Mouse (Mus musculus) embryonic facial prominence, embryonic 11.5 days (tissue): ENCODE measurements around the gene Lix1l. TPM values are rescaled to one million over a fixed set of nuclear protein-coding genes. Genes with fewer than 3 reads are reported as not detected.
A peak's percentile ranks its signal among the peaks of the same experiment; 100 is the strongest.
"Not testable (repeated sequence)": the region's sequence is repeated elsewhere in the genome, so short reads cannot be mapped to it uniquely, and the experiment has no call there.

Source experiments
- ATAC-seq: fragments of 200-750 bp; cut with Nextera tagmentation; replicated peaks from 2 replicates; pipeline ENCODE4 v1.8.0; 2017; ENCODE audit warnings: low read depth; ENCODE audit not compliant: insufficient number of reproducible peaks, low FRiP score, low TSS enrichment
- DNase-seq: peaks from one replicate; pipeline ENCODE4 v3.0.0-alpha.2; 2015; ENCODE audit warnings: low spot score
- H3K27ac ChIP-seq: fragments of 300-500 bp; sonication (generic); replicated peaks from 2 replicates; pipeline ENCODE4 v1.5.1; 2014; ENCODE audit warnings: mild to moderate bottlenecking, low read depth, low read length, control low read depth
- H3K27me3 ChIP-seq: fragments of 300-500 bp; sonication (generic); 2 replicates; pipeline ENCODE4 v1.6.1; 2014; ENCODE audit warnings: mild to moderate bottlenecking, low read length, moderate library complexity, mixed read lengths; ENCODE audit not compliant: control insufficient read depth, insufficient read depth
- H3K36me3 ChIP-seq: fragments of 300-500 bp; sonication (generic); replicated peaks from 2 replicates; pipeline ENCODE4 v1.6.1; 2014; ENCODE audit warnings: low read depth, mild to moderate bottlenecking, low read length, moderate library complexity, mixed read lengths; ENCODE audit not compliant: control insufficient read depth, insufficient read depth
- H3K4me1 ChIP-seq: fragments of 300-500 bp; sonication (generic); 2 replicates; pipeline ENCODE4 v1.6.1; 2014; ENCODE audit warnings: low read length, mixed read lengths; ENCODE audit not compliant: control insufficient read depth, insufficient read depth
- H3K4me2 ChIP-seq: fragments of 300-500 bp; sonication (generic); 2 replicates; pipeline ENCODE4 v1.6.1; 2014; ENCODE audit warnings: low read depth, mild to moderate bottlenecking, control low read depth, low read length, moderate library complexity
- H3K4me3 ChIP-seq: fragments of 300-500 bp; sonication (generic); 2 replicates; pipeline ENCODE4 v1.5.1; 2014; ENCODE audit warnings: low read depth, low read length, control low read depth
- H3K9ac ChIP-seq: fragments of 300-500 bp; sonication (generic); replicated peaks from 2 replicates; pipeline ENCODE4 v1.6.1; 2014; ENCODE audit warnings: mild to moderate bottlenecking, control low read depth, low read length
- H3K9me3 ChIP-seq: fragments of 300-500 bp; sonication (generic); replicated peaks from 2 replicates; pipeline ENCODE4 v1.6.1; 2016; ENCODE audit warnings: mild to moderate bottlenecking, low read length, inconsistent platforms, mixed read lengths; ENCODE audit not compliant: control insufficient read depth
- WGBS: fragments of 180-500 bp; shearing (Covaris S2); extraction: QIAGEN DNeasy Blood & Tissue Kit; methylation state at CpG from one replicate; pipeline ENCODE4 v1.1.7; 2014; 5-methylcytosine and 5-hydroxymethylcytosine counted together
- polyA plus RNA-seq: library from polyadenylated mRNA; unstranded; fragments of >200 nt; fragmentation: Nextera tagmentation; extraction: Ambion mirVana; gene quantifications from 2 replicates; pipeline ENCODE4 v1.2.1, GENCODE M21; 2014

Lix1l gene
- polyA plus RNA-seq, 1 experiment from 2014 or later = 7.0 TPM

- Histone ChIP-seq H3K27me3 (no peaks in the 10 kb centered on the region), H3K9me3 (no peaks in the 10 kb centered on the region), H3K36me3 (no peaks in the 10 kb centered on the region), H3K4me1 (no peaks in the 10 kb centered on the region), H3K4me2 (peak overlapping the region; percentile 21), H3K27ac (peak overlapping the region; percentile 38), H3K9ac (no peak overlapping the region; the same call in 1 of the 2 replicates), H3K4me3 (no peak overlapping the region)
- 44% methylated on average over 8 of the region's 8 CpGs for WGBS
- ATAC-seq (no peak), DNase-seq (no peak)
Measured at GRCm38 (mm10) chr3:96662731-96663316, 61.9 kb downstream of the Lix1l start.

DNA sequence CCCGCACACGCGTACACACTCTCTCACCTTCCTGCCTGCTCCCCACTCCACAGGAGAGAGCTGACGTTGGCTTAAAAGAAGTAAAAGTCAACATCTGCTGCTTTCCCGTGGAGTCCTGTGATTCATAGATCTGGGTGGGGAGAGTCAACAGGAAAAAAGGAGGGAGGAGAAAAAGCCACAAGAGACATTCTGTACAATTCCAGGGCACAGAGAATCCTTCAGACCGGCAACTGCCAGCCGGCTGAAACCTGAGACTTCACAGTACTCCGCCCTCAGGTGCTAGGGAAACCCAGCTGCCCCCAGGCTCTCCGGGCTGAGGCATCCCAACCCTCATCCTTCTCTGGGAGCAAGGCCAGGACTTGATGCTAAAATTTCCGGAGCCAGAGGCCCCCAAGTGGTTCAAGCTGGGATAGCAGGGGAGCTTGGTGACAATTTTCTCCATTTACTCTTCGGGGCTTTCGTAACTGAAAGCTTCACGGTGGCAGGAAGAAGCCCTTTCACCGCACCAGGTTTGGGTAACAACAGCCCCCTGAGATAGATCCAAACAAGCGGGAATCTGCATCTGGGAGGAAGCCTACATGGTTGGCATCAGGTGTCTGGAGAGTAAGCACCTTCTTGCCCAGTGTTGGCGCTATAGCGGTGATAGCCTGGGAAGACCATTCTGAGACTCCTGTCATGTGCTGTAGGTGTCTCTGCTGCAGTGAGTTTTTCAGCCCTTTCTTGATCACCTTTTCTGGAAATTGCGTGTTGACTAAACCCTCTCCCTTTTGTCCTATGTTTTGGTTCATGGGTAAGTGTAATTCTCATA is 62.7 kb downstream of the Lix1l start:
- H3K9ac ChIP-seq = peak overlapping the region; percentile 3; the same call in 1 of the 2 replicates
- no peaks in the 10 kb centered on the region for H3K27me3 ChIP-seq
- WGBS = 5% methylated on average over 17 of the region's 18 CpGs
- DNase-seq (peak; percentile 92), ATAC-seq (peak; percentile 89)
- peak overlapping the region; percentile 21 for H3K4me2 ChIP-seq
- H3K27ac ChIP-seq = peak overlapping the region; percentile 38
- H3K4me3 ChIP-seq = no peak overlapping the region
- no peaks in the 10 kb centered on the region for H3K4me1 ChIP-seq
- no peaks in the 10 kb centered on the region for H3K9me3 ChIP-seq
- no peaks in the 10 kb centered on the region for H3K36me3 ChIP-seq

- not testable (repeated sequence) for H3K27me3 ChIP-seq, H3K9me3 ChIP-seq, H3K4me3 ChIP-seq, H3K27ac ChIP-seq, H3K9ac ChIP-seq, ATAC-seq, DNase-seq, H3K36me3 ChIP-seq, H3K4me2 ChIP-seq, H3K4me1 ChIP-seq
- WGBS = 83% methylated on average over 7 of the region's 7 CpGs
Measured at GRCm38 (mm10) chr3:96665732-96666363, 64.9 kb downstream of the Lix1l start.

GRCm38 (mm10) chr3:96666916-96667315 is 66.0 kb downstream of the Lix1l start:
- H3K4me2 ChIP-seq = no peak overlapping the region
- no peak overlapping the region for H3K9ac ChIP-seq
- H3K27ac ChIP-seq = no peak overlapping the region
- DNase-seq (no peak), ATAC-seq (no peak)
- H3K36me3 ChIP-seq = no peaks in the 10 kb centered on the region
- 90% methylated on average over 5 of the region's 5 CpGs for whole genome bisulfite sequencing
- no peaks in the 10 kb centered on the region for H3K4me1 ChIP-seq
- no peak overlapping the region for H3K4me3 ChIP-seq
- no peaks in the 10 kb centered on the region for H3K9me3 ChIP-seq
- no peaks in the 10 kb centered on the region for H3K27me3 ChIP-seq

DNA sequence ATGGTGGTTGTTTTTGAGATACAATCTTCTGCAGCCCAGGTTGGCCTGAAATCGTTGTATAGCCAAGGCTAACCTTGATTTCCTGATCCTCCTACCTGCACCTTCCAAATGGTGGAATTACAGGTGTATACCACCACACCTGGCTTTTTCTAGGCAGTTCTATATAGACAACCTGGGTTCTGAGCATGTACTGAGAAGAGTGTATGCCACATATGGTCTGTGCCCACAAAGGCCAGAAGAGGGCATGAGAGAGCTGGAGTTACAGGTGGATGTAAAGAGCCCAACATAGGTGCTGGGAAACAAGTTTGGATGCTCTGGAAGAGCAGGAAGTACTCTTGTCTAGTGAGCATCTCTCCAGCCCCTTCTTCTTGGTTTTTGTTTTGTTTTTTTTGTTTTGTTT is 66.4 kb downstream of the Lix1l start:
- Histone ChIP-seq H3K4me1 (no peaks in the 10 kb centered on the region), H3K4me2 (no peak overlapping the region), H3K27ac (no peak overlapping the region), H3K4me3 (no peak overlapping the region), H3K27me3 (no peaks in the 10 kb centered on the region), H3K36me3 (no peaks in the 10 kb centered on the region), H3K9ac (no peak overlapping the region), H3K9me3 (no peaks in the 10 kb centered on the region)
- ATAC-seq (no peak), DNase-seq (no peak)
- 52% methylated on average over 1 of the region's 1 CpGs for WGBS

DNA sequence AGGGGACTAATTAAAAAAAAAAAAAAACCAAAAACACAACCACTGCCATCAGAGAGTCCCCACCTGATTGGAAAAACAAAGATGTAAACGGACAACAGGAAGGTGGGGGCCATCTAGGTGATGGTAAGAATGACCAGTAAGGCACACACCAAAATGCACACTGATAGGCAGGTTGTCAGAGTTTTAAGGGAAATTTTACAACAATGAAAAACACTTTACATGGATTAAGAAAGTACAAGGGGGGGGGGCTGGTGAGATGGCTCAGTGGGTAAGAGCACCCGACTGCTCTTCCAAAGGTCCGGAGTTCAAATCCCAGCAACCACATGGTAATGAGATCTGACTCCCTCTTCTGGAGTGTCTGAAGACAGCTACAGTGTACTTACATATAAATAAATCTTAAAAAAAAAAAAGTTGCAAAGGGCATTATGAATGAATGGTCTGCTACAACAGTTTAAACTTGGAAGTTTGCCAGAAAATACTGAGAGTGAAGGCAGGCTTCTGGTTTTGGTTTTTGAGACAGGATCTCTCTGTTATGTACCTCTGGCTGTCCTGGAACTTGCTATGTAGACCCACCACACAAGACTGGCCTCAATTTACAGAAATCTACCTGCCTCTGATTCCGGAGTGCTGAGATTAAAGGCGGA is 67.6 kb downstream of the Lix1l start:
- WGBS = 90% methylated on average over 5 of the region's 5 CpGs
- H3K4me1 ChIP-seq = no peaks in the 10 kb centered on the region
- H3K27ac ChIP-seq = no peak overlapping the region
- H3K9me3 ChIP-seq = no peaks in the 10 kb centered on the region
- H3K36me3 ChIP-seq = no peaks in the 10 kb centered on the region
- ATAC-seq (no peak), DNase-seq (no peak)
- H3K9ac ChIP-seq = no peak overlapping the region
- no peak overlapping the region for H3K4me2 ChIP-seq
- no peaks in the 10 kb centered on the region for H3K27me3 ChIP-seq
- H3K4me3 ChIP-seq = no peak overlapping the region

- peak within 1 kb of the TSS; percentile 72 for H3K4me2 ChIP-seq
- H3K9ac ChIP-seq = peak within 1 kb of the TSS; percentile 30
- WGBS = 4% methylated on average over 35 of the region's 35 CpGs
Measured at GRCm38 (mm10) chr3:96669727-96670468, 68.9 kb downstream of the Lix1l start, which contains the start of gene Ankrd35. Gene Ankrd35 (plus strand): TSS chr3:96670131.

More at GRCm38 (mm10) chr3:96669727-96670468, 68.9 kb downstream of the Lix1l start, which contains the start of gene Ankrd35:
- DNase-seq (peak; percentile 92), ATAC-seq (peak; percentile 93)
- Histone ChIP-seq H3K27ac (no peak within 1 kb of the TSS), H3K27me3 (no peaks in the 10 kb centered on the region), H3K9me3 (no peaks in the 10 kb centered on the region), H3K4me3 (peak within 1 kb of the TSS; percentile 29), H3K36me3 (no peaks in the 10 kb centered on the region), H3K4me1 (no peaks in the 10 kb centered on the region)
